Mouse (Mus musculus): Measurements from ENCODE around the gene D430041D05Rik. TPM values are rescaled to one million over a fixed set of nuclear protein-coding genes. Genes with fewer than 3 reads are reported as not detected.
"Not testable (repeated sequence)": the region's sequence is repeated elsewhere in the genome, so short reads cannot be mapped to it uniquely, and the experiment has no call there.

Gene D430041D05Rik
- polyA plus RNA-seq, 1 experiment = 0.60 TPM

GRCm38 (mm10) chr2:104098529-104099230, 312.1 kb downstream of the D430041D05Rik start:
- H3ac ChIP-seq (ENCODE audit: control insufficient read depth, insufficient read length) = no peak overlapping the region
- no peak overlapping the region for H3K4me3 ChIP-seq
- no peaks in the 10 kb centered on the region for H3K36me3 ChIP-seq (ENCODE audit: control insufficient read depth, insufficient read depth)
- no peaks in the 10 kb centered on the region for H3K27me3 ChIP-seq (ENCODE audit: control insufficient read depth, insufficient read depth, insufficient read length)
- no peaks in the 10 kb centered on the region for H3K79me2 ChIP-seq (ENCODE audit: control insufficient read depth, insufficient read depth)
- TF ChIP-seq E2F4 (IDR thresholded peaks at IDR 0.05; ENCODE audit: insufficient read depth) (no peak), MYOG (IDR thresholded peaks at IDR 0.05; ENCODE audit: control insufficient read depth in 1 of 3, insufficient read depth in 1 of 3, insufficient read length in 2 of 3, low read depth in 2 of 3) (no peak), TCF12 (IDR thresholded peaks at IDR 0.05; ENCODE audit: insufficient read depth, poor library complexity, severe bottlenecking) (no peak), REST (IDR thresholded peaks at IDR 0.05; ENCODE audit: insufficient read depth, insufficient read length) (no peak), POLR2A (IDR thresholded peaks at IDR 0.05; ENCODE audit: insufficient read length, low read depth) (no peak), CEBPB (IDR thresholded peaks at IDR 0.05; ENCODE audit: insufficient read depth, poor library complexity, severe bottlenecking) (no peak), SRF (IDR thresholded peaks at IDR 0.05; ENCODE audit: control insufficient read depth, insufficient read length, low read depth) (no peak), MAX (IDR thresholded peaks at IDR 0.05; ENCODE audit: low read depth) (no peak), TCF3 (IDR thresholded peaks at IDR 0.05; ENCODE audit: insufficient read length, low read depth) (no peak), USF1 (IDR thresholded peaks at IDR 0.05; ENCODE audit: low read depth) (no peak), POLR2AphosphoS2 (IDR thresholded peaks at IDR 0.05; ENCODE audit: insufficient read length, low read depth) (no peak), MYOD1 (IDR thresholded peaks at IDR 0.05; ENCODE audit: control insufficient read depth in 1 of 3, insufficient read length in 2 of 3, low read depth in 2 of 3) (no peak)
- H3K4me2 ChIP-seq (ENCODE audit: low read depth) = peak overlapping the region; percentile 31

- H3ac ChIP-seq (ENCODE audit: control insufficient read depth, insufficient read length); H3K79me2 ChIP-seq (ENCODE audit: control insufficient read depth, insufficient read depth); H3K27me3 ChIP-seq (ENCODE audit: control insufficient read depth, insufficient read depth, insufficient read length); H3K36me3 ChIP-seq (ENCODE audit: control insufficient read depth, insufficient read depth); H3K4me3 ChIP-seq: not testable (repeated sequence)
- peak overlapping the region; percentile 24 for H3K4me2 ChIP-seq (ENCODE audit: low read depth)
Measured at GRCm38 (mm10) chr2:104097396-104097795, 313.4 kb downstream of the D430041D05Rik start.

- Histone ChIP-seq H3K4me2 (ENCODE audit: low read depth) (peak overlapping the region; percentile 30), H3K4me3 (peak overlapping the region; percentile 30)
- not testable (repeated sequence) for H3K79me2 ChIP-seq (ENCODE audit: control insufficient read depth, insufficient read depth); H3K27me3 ChIP-seq (ENCODE audit: control insufficient read depth, insufficient read depth, insufficient read length); H3ac ChIP-seq (ENCODE audit: control insufficient read depth, insufficient read length); H3K36me3 ChIP-seq (ENCODE audit: control insufficient read depth, insufficient read depth)
Measured at GRCm38 (mm10) chr2:104096796-104097195, 314.0 kb downstream of the D430041D05Rik start.

- no peak for TF ChIP-seq REST (IDR thresholded peaks at IDR 0.05; ENCODE audit: insufficient read depth, insufficient read length)
- no peak for TF ChIP-seq TCF3 (IDR thresholded peaks at IDR 0.05; ENCODE audit: insufficient read length, low read depth)
- TF ChIP-seq POLR2A (IDR thresholded peaks at IDR 0.05; ENCODE audit: insufficient read length, low read depth) = no peak
- no peak for TF ChIP-seq TCF12 (IDR thresholded peaks at IDR 0.05; ENCODE audit: insufficient read depth, poor library complexity, severe bottlenecking)
- no peak for TF ChIP-seq USF1 (IDR thresholded peaks at IDR 0.05; ENCODE audit: low read depth)
- TF ChIP-seq MYOD1 (IDR thresholded peaks at IDR 0.05; ENCODE audit: control insufficient read depth in 1 of 3, insufficient read length in 2 of 3, low read depth in 2 of 3) = no peak
- no peak for TF ChIP-seq SRF (IDR thresholded peaks at IDR 0.05; ENCODE audit: control insufficient read depth, insufficient read length, low read depth)
- TF ChIP-seq MYOG (IDR thresholded peaks at IDR 0.05; ENCODE audit: control insufficient read depth in 1 of 3, insufficient read depth in 1 of 3, insufficient read length in 2 of 3, low read depth in 2 of 3) = no peak
- TF ChIP-seq E2F4 (IDR thresholded peaks at IDR 0.05; ENCODE audit: insufficient read depth) = no peak
- no peak for TF ChIP-seq POLR2AphosphoS2 (IDR thresholded peaks at IDR 0.05; ENCODE audit: insufficient read length, low read depth)
- no peak for TF ChIP-seq CEBPB (IDR thresholded peaks at IDR 0.05; ENCODE audit: insufficient read depth, poor library complexity, severe bottlenecking)
- TF ChIP-seq MAX (IDR thresholded peaks at IDR 0.05; ENCODE audit: low read depth) = no peak
- H3K4me3 ChIP-seq = peak overlapping the region; percentile 30
- no peak overlapping the region for H3ac ChIP-seq (ENCODE audit: control insufficient read depth, insufficient read length)
- peaks cover 7% of the 10 kb centered on the region for H3K27me3 ChIP-seq (ENCODE audit: control insufficient read depth, insufficient read depth, insufficient read length)
- no peaks in the 10 kb centered on the region for H3K79me2 ChIP-seq (ENCODE audit: control insufficient read depth, insufficient read depth)
- peak overlapping the region; percentile 47 for H3K4me2 ChIP-seq (ENCODE audit: low read depth)
- no peaks in the 10 kb centered on the region for H3K36me3 ChIP-seq (ENCODE audit: control insufficient read depth, insufficient read depth)
Measured at GRCm38 (mm10) chr2:104096256-104096655, 314.6 kb downstream of the D430041D05Rik start.

GRCm38 (mm10) chr2:104095741-104096213, 315.0 kb downstream of the D430041D05Rik start, which contains the start of gene Cd59a:
Cd59a (plus strand) TSS chr2:104095801.
- Histone ChIP-seq H3K4me3 (peak within 1 kb of the TSS; percentile 30), H3K36me3 (ENCODE audit: control insufficient read depth, insufficient read depth) (no peaks in the 10 kb centered on the region), H3K4me2 (ENCODE audit: low read depth) (peak within 1 kb of the TSS; percentile 47), H3K79me2 (ENCODE audit: control insufficient read depth, insufficient read depth) (no peaks in the 10 kb centered on the region), H3ac (ENCODE audit: control insufficient read depth, insufficient read length) (no peak within 1 kb of the TSS), H3K27me3 (ENCODE audit: control insufficient read depth, insufficient read depth, insufficient read length) (peaks cover 7% of the 10 kb centered on the region)
- TF ChIP-seq USF1 (IDR thresholded peaks at IDR 0.05; ENCODE audit: low read depth) (no peak), POLR2AphosphoS2 (IDR thresholded peaks at IDR 0.05; ENCODE audit: insufficient read length, low read depth) (no peak), POLR2A (IDR thresholded peaks at IDR 0.05; ENCODE audit: insufficient read length, low read depth) (peak; percentile 50)

Measured in myocyte (in vitro differentiated cells).